Mouse (Mus musculus) yolk sac, embryonic 10.5 days (tissue): Measurements from ENCODE around the gene Siglec1.
"Not testable (repeated sequence)": the region's sequence is repeated elsewhere in the genome, so short reads cannot be mapped to it uniquely, and the experiment has no call there.

Experiments
- DNase-seq: peaks from one replicate; pipeline ENCODE4 v3.0.0-alpha.2; 2017; ENCODE audit warnings: low spot score

Gene Siglec1

GRCm38 (mm10) chr2:131086667-131087390 lies at the start of gene Siglec1:
Gene Siglec1 (minus strand): TSS chr2:131086765.
- no peak for DNase-seq

- DNase-seq = no peak
Measured at GRCm38 (mm10) chr2:131135521-131136139, 49.1 kb upstream of the Siglec1 start.

DNA sequence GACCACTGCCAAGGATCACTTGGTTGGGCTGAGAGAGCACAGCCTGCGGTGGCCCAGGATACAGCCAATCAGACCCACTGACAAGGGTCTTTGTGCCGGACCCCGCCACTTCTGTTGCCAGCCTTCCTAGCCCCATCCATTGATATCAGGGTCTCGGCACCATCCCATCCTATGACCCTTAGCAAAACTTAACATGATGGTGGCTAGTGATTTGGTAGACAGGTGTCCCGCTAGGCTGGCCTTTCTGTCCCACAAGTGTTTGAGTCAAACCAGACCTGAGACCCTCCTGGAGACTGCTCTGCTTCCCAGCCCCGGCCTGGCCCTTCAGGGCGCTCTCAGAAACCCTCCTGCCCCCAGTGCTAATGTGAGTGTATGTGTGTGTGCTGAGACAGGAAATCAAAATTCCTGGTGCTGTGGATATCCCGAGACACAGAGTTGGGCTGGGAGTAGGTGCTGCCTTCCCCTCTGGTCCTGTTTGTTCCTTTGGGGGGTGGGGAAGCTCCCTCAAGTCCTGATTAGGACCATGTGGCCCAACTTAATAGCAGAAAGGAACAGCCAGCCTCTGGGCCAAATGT lies 48.3 kb upstream of the Siglec1 start:
- DNase-seq = no peak

GRCm38 (mm10) chr2:131134381-131134780 lies 47.8 kb upstream of the Siglec1 start:
- DNase-seq = no peak

DNA sequence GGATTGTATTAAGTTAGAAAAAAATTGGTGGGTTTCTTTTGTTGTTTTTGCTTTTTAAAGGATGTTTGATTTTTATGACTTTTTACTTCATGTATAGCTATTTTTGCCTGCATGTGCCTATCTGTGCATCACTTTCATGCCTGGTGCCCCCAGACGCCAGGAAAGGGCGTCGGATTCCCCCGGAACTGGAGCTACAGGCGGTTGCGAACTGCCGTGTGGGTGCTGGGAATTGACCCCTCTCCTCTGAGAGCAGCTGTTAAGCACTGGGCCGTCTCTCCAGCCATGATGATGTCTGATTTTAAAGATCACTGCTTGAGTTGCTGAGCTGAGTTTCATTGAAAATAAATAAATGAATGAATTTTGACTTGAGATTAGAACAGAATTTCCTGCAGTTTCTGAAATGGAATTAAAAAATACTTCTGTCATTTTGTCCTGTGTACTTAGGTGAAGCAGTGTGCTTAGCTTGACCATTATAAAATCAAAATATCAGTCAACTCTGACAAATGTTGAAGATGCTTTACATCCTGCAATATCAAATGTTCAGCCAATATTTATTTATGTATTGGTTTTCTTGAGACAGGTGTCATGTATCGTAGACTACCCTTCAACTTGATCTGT lies 46.5 kb upstream of the Siglec1 start, which contains the start of gene Gm11037:
Gene Gm11037, plus strand, starts transcription at position 568 of the 618 bp plus-strand sequence.
- DNase-seq = no peak

DNA sequence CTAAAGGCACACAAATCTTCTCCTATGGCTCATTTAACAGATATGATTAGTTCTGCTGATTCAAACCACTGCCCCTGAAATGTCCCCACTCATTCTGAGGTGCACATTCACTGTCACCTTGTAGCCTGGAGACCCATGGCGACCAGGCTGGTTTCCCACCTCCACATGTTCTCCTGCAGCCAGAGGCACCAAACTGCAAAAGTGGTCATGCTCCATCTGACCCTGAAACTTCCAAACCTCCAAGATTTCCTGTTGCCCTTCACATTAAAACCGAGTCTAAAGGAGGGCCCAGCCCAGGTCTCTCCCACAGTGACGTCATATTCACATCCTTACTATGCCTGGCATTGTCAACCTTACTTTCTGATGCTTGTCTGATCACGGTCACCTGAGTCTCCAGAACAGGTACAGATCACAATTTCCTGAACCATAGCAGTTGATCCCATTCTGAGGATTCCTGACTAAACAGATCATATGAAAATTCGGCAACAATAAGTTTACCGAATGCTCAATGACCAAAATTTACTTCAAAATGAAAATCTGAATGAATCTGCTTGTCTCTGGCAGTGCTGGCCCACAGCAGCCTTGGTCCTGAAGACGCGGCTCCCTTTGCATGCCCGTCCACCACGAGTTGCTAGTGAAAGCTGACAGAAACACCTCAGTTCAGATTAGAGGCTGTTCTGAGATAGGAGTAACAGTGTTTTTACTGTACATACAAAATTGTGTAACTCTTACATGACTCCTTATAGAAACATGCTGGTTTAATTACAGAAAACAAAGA lies 45.7 kb upstream of the Siglec1 start:
- DNase-seq = no peak

- no peak for DNase-seq
Measured at GRCm38 (mm10) chr2:131130849-131131248, 44.3 kb upstream of the Siglec1 start.

- no peak for DNase-seq
Measured at GRCm38 (mm10) chr2:131129836-131130235, 43.3 kb upstream of the Siglec1 start.

DNA sequence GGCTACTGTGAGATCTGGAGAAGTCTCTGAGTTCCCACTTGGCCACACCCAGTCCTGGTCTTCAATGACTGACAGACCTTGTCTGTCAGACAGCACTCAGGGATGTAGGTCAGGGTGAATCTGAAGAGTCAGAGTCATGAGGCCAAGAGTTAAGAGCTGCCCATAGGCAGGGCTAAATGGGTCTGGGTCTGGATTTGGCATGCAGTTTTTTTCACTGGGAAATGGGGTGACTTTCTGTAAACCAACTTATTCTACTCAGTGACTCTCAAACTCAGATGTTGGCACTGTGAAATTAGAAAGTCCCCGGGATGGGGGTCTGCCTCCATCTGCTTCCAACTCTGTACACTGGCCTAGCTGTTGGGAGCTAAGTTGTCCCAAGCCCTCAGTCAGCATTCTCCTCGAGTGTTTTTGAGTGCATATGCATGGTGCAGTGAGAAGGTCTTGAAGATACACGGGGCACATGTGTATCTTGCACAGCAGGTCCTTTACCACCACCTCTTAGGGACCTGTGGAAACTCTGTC lies 42.1 kb upstream of the Siglec1 start:
- no peak for DNase-seq

- no peak for DNase-seq
Measured at GRCm38 (mm10) chr2:131128211-131128610, 41.6 kb upstream of the Siglec1 start.

DNA sequence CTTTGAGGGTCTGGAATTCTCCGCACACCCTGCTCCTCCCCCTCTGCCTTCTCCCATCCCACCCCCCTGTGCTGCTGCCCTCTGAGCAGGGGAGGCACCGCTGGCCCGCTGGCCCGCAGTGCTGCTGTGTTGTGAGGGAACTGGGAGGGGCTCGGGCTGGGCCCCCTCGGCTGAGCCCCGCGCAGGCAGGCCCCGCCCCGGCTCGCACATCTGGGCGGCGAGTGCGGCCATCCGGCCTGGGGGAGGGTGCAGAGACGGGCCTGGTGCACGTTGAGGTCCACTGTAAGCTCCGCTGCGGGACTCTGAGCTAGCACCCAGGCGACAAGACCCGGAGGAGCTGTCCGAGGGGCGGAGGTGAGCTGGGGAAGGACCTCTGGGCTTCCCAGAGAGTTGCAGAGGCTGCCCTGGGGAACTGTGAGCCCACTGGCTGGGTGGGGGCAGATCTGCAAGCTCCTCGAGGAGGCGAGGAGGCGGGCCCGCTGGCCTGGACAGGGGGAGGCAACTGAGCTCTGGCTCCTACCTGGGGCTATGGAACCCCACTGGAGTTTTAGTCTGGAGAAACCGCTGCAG lies 40.7 kb upstream of the Siglec1 start, which contains the start of gene Hspa12b:
Gene Hspa12b, plus strand, starts transcription at position 120 of the 570 bp plus-strand sequence.
- DNase-seq = peak; percentile 83

DNA sequence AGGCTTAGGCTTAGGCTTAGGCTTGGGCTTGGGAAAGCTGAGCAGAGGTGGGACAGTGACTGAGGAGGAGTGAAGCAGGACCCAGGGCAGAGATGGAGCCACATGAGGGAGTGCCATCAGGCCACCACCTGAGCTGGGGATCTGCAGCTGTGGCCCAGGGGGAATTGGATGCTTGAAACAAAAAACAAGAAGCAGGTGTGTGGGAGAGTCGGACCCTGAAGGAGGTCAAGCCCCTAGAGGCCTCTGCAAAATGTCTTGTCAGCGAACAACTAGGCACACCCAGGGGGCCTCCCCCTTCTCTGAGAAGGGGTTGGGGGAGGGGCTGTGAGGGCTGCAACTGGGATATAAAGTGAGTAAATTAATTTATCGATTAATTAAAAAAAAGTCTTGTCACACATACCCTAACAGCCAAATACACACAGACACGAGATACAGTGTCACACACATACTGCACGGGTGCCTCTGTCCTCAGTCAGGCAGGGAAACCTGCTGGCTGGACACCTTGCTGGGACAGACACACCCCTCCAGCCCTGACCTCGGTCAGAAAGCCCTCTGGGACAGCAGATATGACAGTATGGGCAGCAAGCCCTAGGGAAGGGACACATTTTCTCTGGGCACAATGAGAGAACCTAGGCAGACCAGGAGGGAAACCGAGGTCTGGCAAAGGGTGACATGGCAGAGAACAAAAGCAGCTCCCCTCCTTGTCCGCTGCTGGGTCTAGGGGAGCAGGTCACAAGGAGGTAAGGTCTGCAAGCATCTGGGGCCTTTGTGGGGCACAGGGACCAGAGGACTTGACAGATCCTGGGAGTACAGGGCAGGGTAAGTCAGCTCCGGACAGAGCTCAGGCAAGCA lies 39.6 kb upstream of the Siglec1 start:
- no peak for DNase-seq

GRCm38 (mm10) chr2:131125157-131125963 lies 38.8 kb upstream of the Siglec1 start:
- DNase-seq = no peak

DNA sequence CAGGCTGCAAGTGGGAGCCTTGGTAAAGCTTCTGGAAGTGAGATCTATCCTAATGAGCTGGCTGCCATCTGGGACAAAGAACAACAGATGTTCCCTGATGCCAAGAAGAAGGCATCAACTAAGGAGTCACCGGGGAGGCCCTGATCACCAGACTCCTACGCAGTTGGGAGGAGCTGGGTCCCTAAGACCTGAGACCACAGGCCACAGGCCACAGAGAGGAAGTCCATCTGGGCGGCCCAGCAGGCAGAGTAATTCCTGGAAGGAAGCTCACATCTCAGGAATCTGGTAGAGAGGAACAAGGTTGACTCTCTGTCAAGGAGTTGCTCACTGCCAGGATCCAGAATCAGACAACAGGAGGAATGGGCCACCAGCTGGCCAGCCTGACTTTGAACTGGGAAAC lies 37.6 kb upstream of the Siglec1 start:
- no peak for DNase-seq

DNA sequence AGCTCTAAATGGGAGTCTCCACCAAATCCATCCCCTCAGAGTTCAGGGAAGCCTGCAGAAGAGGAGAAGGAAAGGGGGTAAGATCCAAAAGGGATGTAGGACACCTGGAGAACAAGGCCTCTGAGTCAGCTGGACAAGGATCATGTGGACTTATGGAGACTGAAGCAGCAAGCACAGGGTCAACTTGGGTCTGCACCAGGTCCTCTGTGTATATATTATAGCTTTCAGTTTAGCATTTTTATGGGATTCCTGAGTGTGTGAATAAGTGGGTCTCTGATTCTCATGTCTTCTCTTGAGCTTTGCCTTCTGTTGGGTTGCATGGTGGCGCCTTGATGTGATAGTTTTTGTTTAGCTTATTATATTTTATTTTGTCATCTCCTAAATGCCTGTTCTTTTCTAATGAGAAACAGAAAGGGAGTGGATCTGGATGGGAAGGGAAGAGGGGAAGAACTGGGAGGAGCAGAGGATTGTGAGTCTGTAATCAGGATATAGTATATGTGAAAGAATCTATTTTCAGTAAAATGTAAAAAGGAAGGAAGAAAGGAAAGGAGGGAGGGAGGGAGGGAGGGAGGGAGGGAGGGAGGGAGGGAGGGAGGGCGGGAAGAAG lies 32.5 kb upstream of the Siglec1 start:
- DNase-seq = no peak

- no peak for DNase-seq
Measured at GRCm38 (mm10) chr2:131105989-131106388, 19.4 kb upstream of the Siglec1 start.

DNA sequence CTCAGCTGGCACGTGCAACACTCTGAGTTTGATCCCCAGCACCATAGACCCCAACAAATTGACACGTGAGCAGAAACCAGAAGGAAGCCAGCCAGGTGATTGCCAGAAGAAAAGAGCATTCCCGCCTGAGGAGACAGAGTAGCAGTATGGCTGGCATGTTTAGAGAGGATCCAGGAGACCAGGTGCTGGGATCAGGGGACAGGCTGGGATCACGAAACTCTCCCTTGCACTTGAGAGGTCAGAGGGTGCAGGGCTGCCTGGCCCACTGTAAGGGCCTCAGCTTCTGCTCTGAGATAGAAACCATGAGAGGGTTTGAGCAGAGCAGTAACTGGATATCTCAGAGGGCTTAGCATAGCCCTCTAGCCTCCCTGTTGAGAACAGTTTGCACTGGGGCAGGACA lies 18.5 kb upstream of the Siglec1 start:
- not testable (repeated sequence) for DNase-seq

DNA sequence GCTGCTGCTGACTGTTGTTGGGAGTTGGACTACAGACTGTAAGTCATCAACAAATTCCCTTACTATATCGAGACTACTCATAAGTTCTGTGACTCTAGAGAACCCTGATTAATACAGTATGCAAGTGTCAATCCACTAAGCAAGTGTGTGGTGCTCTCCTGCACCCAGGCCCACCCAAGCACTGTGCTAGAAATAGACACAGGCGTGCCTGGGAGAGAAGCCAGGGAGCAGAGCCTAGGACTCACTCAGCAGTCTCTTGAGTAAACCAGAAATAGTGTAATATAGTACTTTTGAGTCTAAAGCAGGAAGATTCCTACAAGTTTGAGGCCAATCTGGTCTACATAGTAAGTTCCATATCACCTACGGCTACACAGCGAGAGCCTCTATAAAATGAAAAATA lies 17.5 kb upstream of the Siglec1 start:
- no peak for DNase-seq

- DNase-seq = no peak
Measured at GRCm38 (mm10) chr2:131101530-131101929, 15.0 kb upstream of the Siglec1 start.
